Mouse (Mus musculus): ENCODE measurements at regions not wholly inside any gene's neighbourhood (a gene's known extent, or its start where the extent isn't known, plus 50 kb on each side); places are given as distances from the start of the nearest gene placed in this dataset.

GRCm38 (mm10) chr10:53434376-53435171, 54.8 kb upstream of the Cep85l start:
- no peak for DNase-seq

- DNase-seq = no peak
Observed at GRCm38 (mm10) chr10:53432794-53433193, 53.0 kb upstream of the Cep85l start.

DNA sequence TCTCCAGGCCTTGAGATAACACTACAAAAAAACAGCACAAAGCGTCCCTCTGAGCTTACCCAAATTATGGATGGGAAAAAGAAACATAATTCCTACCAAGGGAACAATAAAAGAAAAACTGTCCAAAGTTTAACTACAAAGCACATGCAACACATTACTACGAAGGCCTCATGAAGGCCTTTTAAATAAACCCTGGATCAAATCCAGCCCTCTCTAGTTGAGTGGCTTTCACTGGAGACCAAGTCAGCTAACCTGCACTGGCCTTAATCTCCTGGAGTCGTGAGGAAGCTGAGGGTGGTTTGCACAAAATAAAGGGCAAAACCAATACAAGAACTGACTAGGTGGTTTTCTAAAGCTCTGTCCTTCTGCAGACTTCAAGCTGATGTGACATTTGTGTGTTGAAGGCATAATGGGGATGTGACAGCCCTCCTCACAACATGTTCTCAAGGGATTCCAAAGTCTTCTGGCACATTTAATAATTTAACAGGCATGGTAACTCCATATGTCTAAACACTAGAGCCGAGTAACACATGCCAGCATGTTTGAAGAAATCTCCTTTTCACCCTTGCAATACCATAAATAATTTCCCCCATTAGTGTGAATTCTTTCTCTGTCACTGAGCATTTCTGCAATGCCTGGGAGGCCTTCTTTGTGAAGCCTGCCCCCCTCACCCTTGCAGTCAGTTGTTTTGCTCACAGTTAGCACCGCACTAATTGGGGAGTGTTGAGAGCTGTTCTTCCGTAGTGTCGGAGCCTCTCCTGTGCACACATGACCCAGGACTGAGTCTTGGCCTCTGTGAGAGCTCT, 50.0 kb upstream of the Cep85l start:
- peak; percentile 65 for DNase-seq

Data from retina, postnatal 1 day (tissue).